Mouse (Mus musculus): ENCODE results near the gene Scd1.

Scd1 gene

DNA sequence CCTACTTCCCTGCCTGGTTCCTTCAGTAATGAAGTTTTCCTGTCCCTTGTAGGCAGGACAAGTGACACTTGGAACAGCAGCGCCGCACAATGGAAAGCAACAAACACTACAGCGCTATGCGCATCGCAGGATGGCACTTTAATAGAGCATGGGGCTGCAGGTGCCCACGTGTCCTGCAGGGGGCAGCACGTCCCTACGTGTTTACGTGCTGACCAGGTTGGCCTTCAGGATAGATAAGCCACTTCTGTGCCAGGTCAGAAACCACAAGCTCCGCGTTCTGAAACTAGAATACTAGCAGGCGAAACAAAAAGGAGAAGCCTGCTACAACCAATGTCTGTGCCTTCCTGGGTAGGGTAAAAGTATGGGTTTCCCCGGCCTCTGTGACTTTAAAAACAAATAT is 44.1 kb downstream of the Scd1 start:
- peak; percentile 51 for DNase-seq

DNA sequence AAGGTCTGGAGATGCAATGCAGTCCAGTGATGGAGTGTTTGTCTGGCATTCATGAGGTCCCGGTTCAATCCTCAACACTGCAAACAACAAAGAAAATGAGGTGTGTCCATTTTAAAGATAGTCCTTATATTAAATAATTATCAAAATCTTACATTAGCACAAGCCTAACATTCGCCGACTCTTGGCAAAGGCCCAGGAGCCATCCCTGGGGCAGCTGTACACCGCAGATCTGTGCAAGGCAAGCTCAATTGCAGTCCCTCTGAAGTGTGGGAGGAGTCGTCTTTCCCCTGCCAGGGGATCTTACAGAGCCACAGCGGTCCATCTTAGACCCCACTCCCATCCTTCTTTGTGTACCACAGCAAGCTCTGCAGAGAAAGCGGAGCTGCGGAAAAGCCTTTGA is 49.0 kb downstream of the Scd1 start:
- DNase-seq: no peak

DNA sequence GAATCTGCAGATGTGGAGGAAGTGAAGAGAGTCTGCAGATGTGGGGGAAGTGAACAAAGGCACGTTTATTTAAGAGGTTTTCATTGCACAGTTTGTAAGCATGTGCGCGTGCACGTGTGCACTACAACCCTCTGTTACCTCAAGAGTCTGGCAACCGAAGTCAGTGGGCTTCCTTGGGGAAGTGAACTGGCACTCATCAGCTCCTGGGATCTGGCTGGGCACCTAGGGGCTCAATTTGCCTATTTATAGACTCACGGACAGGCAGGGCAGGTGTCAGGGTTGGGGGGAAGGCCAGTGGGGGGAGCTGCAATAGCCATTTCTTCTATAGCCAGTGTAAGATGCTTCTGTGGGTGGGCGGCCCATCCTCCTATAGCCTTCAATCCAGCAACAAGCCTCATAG is 55.9 kb downstream of the Scd1 start:
- no peak for DNase-seq

DNA sequence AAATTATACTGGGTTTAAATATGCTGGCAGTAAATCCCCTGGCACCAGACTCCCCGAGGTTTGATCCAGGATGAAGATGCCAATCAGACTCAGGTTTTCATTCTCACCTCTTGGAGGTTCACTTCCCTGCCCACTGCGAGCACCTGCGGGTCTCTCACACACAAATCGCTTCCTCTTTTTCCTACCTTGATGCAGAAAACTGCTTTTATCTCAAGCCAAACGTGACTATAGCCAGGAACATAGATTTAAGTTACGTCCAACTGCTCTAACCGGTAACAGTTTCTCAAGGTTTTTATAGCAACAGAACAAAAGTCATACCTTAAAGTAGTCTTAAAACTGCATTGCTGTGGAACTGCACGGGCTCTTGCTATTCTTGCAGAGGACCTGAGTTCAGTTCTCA is 58.0 kb downstream of the Scd1 start:
- DNase-seq: no peak

Measured in right cerebral cortex, postnatal 25 days (tissue).